Comparison of ENCODE assay signal across 21 mouse cellular contexts in the genomic region with DNA sequence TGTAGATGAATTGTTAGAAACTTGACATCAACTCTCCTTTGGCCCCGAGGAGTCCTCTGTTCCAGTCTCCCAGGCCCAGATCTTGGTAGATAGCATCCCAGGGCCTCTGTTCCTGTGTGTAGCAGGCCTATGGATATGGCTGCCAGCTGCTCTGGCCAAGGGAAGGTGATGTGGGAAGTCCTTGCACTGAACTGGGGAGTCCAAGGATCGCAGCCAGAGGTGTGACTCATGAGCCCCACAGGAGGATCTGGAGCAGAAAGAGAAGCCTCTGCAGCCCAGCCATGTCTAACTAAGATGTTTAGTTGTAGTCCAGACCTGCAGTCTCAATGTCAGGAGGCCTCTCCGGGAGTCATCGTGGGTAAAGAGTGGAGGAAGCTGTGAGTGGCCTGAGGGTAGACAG.
DNase-seq lines count a peak whose midpoint lies in the region; ATAC-seq lines count a peak whose summit lies in the region.
"Had no signal": no experiment of that assay in that cellular context is flagged by ENCODE, and none has a peak within 500 bp of the region (broad histone marks: within the 10 kb centered on the region; RNA-seq: fewer than 3 reads in every experiment).

No protein-coding gene starts in this region.

- peaks cover 99% of the 10 kb centered on the region for H3K36me3 ChIP-seq in megakaryocyte, embryonic 14.5 days (replicated peaks; ENCODE audit: low read length)
- no peaks in the 10 kb centered on the region; the same call in 1 of the 2 replicates for H3K36me3 ChIP-seq in kidney, embryonic 16.5 days (ENCODE audit: insufficient read depth, low read length)
- H3K36me3 ChIP-seq: intestine, embryonic 15.5 days had no signal

- peaks cover 99% of the 10 kb centered on the region for H3K4me1 ChIP-seq in megakaryocyte, embryonic 14.5 days
- H3K4me1 ChIP-seq in kidney, embryonic 16.5 days (ENCODE audit: insufficient read depth, low read length): peaks cover 18% of the 10 kb centered on the region

- H3K9me3 ChIP-seq in megakaryocyte, embryonic 14.5 days: no peaks in the 10 kb centered on the region
- no peaks in the 10 kb centered on the region for H3K9me3 ChIP-seq in kidney, embryonic 16.5 days (ENCODE audit: low read length)
- H3K9me3 ChIP-seq: embryonic facial prominence, embryonic 12.5 days; forebrain, embryonic 12.5 days; heart, embryonic 15.5 days; intestine, embryonic 15.5 days; liver, embryonic 13.5 days; midbrain, embryonic 13.5 days had no signal

- no peak overlapping the region for H3K9ac ChIP-seq in kidney, embryonic 16.5 days (replicated peaks; ENCODE audit: low read length)
- H3K9ac ChIP-seq: embryonic facial prominence, embryonic 12.5 days; forebrain, embryonic 12.5 days; heart, embryonic 15.5 days; intestine, embryonic 15.5 days; liver, embryonic 13.5 days; midbrain, embryonic 13.5 days had no signal

- 90% methylated on average over 4 of the region's 4 CpGs for WGBS in kidney, embryonic 16.5 days

- no peak overlapping the region for H3K27ac ChIP-seq in kidney, embryonic 16.5 days (ENCODE audit: low read length)
- H3K27ac ChIP-seq: embryonic facial prominence, embryonic 12.5 days; heart, embryonic 15.5 days; intestine, embryonic 15.5 days; liver, embryonic 13.5 days; midbrain, embryonic 13.5 days had no signal

- no peak overlapping the region for H3K4me2 ChIP-seq in kidney, embryonic 16.5 days (replicated peaks; ENCODE audit: low read depth, low read length)
- H3K4me2 ChIP-seq: embryonic facial prominence, embryonic 12.5 days; forebrain, embryonic 12.5 days; heart, embryonic 15.5 days; intestine, embryonic 15.5 days; liver, embryonic 13.5 days; midbrain, embryonic 13.5 days had no signal

- H3K27me3 ChIP-seq in megakaryocyte, embryonic 14.5 days (replicated peaks): no peaks in the 10 kb centered on the region
- no peaks in the 10 kb centered on the region for H3K27me3 ChIP-seq in kidney, embryonic 16.5 days (ENCODE audit: insufficient read depth, low read length)
- H3K27me3 ChIP-seq: embryonic facial prominence, embryonic 12.5 days; forebrain, embryonic 12.5 days; heart, embryonic 15.5 days; intestine, embryonic 15.5 days; liver, embryonic 13.5 days; midbrain, embryonic 13.5 days had no signal

- peak overlapping the region; percentile 84 for H3K4me3 ChIP-seq in megakaryocyte, embryonic 14.5 days (replicated peaks)
- H3K4me3 ChIP-seq in kidney, embryonic 16.5 days (ENCODE audit: low read length): no peak overlapping the region
- H3K4me3 ChIP-seq: embryonic facial prominence, embryonic 12.5 days; erythroblast, embryonic 14.5 days; forebrain, embryonic 12.5 days; heart, embryonic 15.5 days; intestine, embryonic 15.5 days; liver, embryonic 13.5 days; midbrain, embryonic 13.5 days had no signal

- ATAC-seq in megakaryocyte, adult 5-6 weeks (ENCODE audit: poor library complexity, severe bottlenecking): no peak
- ATAC-seq in kidney, embryonic 16.5 days (ENCODE audit: low FRiP score, low TSS enrichment): no peak
- ATAC-seq: hindbrain, embryonic 16.5 days; intestine, embryonic 15.5 days; midbrain, embryonic 13.5 days had no signal

- peak; percentile 38 for DNase-seq in adrenal gland, postnatal 25 days
- DNase-seq in adrenal gland, adult 18-20 months (ENCODE audit: low spot score in 2 of 2): no peak
- DNase-seq in adrenal gland, postnatal 36 days: peak; percentile 44 to 50
- no peak for DNase-seq in heart, postnatal 4 days
- DNase-seq: cerebellum, adult 18-20 months; cerebellum, postnatal 14 days; kidney, adult 8-10 months; kidney, postnatal 25 days; liver, embryonic 13.5 days; lung, adult 2 months; lung, postnatal 14 days had no signal

Comparison
In these comparisons a context has a peak if more than half of its experiments do, and no peak if none do; other contexts are left out.
1. DNase-seq: peak in adrenal gland, postnatal 25 days (single experiment) and adrenal gland, postnatal 36 days (2 of 2); none in adrenal gland, adult 18-20 months (0 of 2) and heart, postnatal 4 days (single experiment).